Mouse (Mus musculus) midbrain, embryonic 14.5 days (tissue): ENCODE data around the gene Asb7. TPM values are rescaled to one million over a fixed set of nuclear protein-coding genes. Genes with fewer than 3 reads are reported as not detected.

Experiments
- ATAC-seq: fragments of 200-750 bp; cut with Nextera tagmentation; 2 replicates; pipeline ENCODE4 v1.8.0; 2017; ENCODE audit warnings: moderate number of reproducible peaks, moderate library complexity; ENCODE audit not compliant: low FRiP score, low TSS enrichment
- DNase-seq: peaks from one replicate; pipeline ENCODE4 v3.0.0-alpha.2; 2015
- H3K27ac ChIP-seq: fragments of 300-500 bp; sonication (generic); replicated peaks from 2 replicates; pipeline ENCODE4 v1.5.1; 2014; ENCODE audit warnings: mild to moderate bottlenecking, low read depth, low read length, moderate library complexity
- H3K27me3 ChIP-seq: fragments of 300-500 bp; sonication (generic); 2 replicates; pipeline ENCODE4 v1.6.1; 2014; ENCODE audit warnings: low read length, control low read depth, mixed read lengths; ENCODE audit not compliant: control insufficient read depth, insufficient read depth
- H3K36me3 ChIP-seq: fragments of 300-500 bp; sonication (generic); 2 replicates; pipeline ENCODE4 v1.6.1; 2014; ENCODE audit warnings: low read length, control low read depth; ENCODE audit not compliant: control insufficient read depth, insufficient read depth
- H3K4me1 ChIP-seq: fragments of 300-500 bp; sonication (generic); 2 replicates; pipeline ENCODE4 v1.6.1; 2014; ENCODE audit warnings: mild to moderate bottlenecking, antibody characterized with exemption, low read length, control low read depth; ENCODE audit not compliant: control insufficient read depth, insufficient read depth
- H3K4me2 ChIP-seq: fragments of 300-500 bp; sonication (generic); 2 replicates; pipeline ENCODE4 v1.6.1; 2014; ENCODE audit warnings: mild to moderate bottlenecking, low read length, moderate library complexity
- H3K4me3 ChIP-seq: fragments of 300-500 bp; sonication (generic); replicated peaks from 2 replicates; pipeline ENCODE4 v1.5.1; 2014; ENCODE audit warnings: low read depth, low read length
- H3K9ac ChIP-seq: fragments of 300-500 bp; sonication (generic); replicated peaks from 2 replicates; pipeline ENCODE4 v1.6.1; 2014; ENCODE audit warnings: mild to moderate bottlenecking, low read length, moderate library complexity
- H3K9me3 ChIP-seq: fragments of 300-500 bp; sonication (generic); 2 replicates; pipeline ENCODE4 v1.6.1; 2016; ENCODE audit warnings: low read length, control low read depth, mixed read lengths; ENCODE audit not compliant: control insufficient read depth
- WGBS: fragments of 180-500 bp; shearing (Covaris S2); extraction: QIAGEN DNeasy Blood & Tissue Kit; methylation state at CpG from one replicate; pipeline ENCODE4 v1.1.7; 2014; 5-methylcytosine and 5-hydroxymethylcytosine counted together
- polyA plus RNA-seq: library from polyadenylated mRNA; unstranded; fragments of >200 nt; fragmentation: Nextera tagmentation; extraction: Ambion mirVana; gene quantifications from 2 replicates; pipeline ENCODE4 v1.2.1, GENCODE M21; 2014

The Asb7 gene
- polyA plus RNA-seq, 1 experiment from 2014 or later = 19.8 TPM

DNA sequence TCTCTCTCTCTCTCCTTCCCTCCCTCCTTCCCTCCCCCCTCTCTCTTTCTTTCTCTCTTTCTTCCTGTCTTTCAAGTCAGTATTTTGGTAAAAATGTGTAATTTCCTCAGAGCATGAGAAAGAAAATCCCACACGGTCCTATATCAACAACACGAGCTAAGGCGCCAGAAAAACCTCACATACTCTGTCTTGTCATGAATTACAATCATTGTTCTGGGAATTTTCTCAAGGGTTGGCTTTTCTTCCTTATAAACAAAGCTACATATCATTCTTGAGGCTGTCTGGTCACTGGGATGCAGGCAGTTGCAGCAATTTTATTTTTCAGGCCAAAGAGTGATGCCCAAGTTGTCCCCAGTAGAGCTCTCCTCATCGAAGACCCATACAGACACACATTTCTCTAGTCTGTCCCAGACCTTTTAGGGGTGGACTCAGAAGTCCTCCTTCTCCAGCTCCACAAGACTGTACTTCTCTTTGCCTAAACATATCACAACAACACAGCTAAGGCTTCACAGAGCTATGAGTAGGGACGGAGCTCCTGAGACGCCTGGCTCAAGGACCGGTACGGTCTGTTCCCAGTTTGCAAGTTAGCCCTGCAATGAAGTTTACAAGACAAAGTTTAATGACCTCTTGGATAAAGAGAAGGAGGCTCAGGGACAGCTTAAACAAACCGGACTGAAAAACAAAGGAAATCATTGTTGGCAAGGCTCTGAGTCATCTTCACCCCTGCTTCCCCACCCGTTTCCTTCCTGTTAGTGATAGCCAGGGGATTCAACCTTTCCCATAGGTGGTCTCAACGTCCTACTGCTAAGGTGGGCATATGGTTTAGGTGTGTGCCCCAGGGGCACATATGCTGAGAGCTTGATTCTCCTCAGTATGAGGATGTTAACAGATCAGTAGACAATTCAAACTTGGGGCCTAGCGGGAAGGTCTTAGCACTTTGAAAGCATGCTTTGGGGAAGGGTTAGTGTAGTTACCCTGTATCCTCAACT lies 88.5 kb downstream of the Asb7 start:
- 90% methylated on average over 12 of the region's 12 CpGs for WGBS
- DNase-seq (no peak), ATAC-seq (no peak)
- Histone ChIP-seq H3K4me3 (no peak overlapping the region), H3K36me3 (no peaks in the 10 kb centered on the region), H3K27me3 (no peaks in the 10 kb centered on the region), H3K9ac (no peak overlapping the region), H3K27ac (no peak overlapping the region), H3K4me1 (no peaks in the 10 kb centered on the region), H3K9me3 (no peaks in the 10 kb centered on the region), H3K4me2 (no peak overlapping the region)

DNA sequence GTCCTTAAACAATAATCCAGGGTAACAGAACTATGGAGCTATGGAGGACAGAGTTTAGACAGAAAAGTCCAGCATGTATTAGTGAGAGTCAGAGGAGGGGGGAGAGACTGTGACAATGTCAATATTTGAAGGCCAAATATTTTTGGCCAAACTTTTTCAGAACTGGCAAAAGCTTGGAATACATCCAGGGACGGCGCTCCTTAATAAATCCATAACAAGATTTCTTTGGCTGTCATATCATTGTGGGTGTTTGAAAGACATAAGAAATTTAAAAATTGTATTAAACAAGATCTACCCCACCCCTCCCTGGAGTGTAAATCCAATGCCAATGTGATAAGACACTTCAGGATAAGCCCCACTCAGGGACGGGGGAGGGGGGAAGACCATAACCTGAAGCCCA lies 89.3 kb downstream of the Asb7 start:
- Histone ChIP-seq H3K4me2 (no peak overlapping the region), H3K4me1 (no peaks in the 10 kb centered on the region), H3K9ac (no peak overlapping the region), H3K27me3 (no peaks in the 10 kb centered on the region), H3K9me3 (no peaks in the 10 kb centered on the region), H3K27ac (no peak overlapping the region), H3K36me3 (no peaks in the 10 kb centered on the region), H3K4me3 (no peak overlapping the region)
- WGBS = 91% methylated on average over 3 of the region's 3 CpGs
- DNase-seq (no peak), ATAC-seq (no peak)

DNA sequence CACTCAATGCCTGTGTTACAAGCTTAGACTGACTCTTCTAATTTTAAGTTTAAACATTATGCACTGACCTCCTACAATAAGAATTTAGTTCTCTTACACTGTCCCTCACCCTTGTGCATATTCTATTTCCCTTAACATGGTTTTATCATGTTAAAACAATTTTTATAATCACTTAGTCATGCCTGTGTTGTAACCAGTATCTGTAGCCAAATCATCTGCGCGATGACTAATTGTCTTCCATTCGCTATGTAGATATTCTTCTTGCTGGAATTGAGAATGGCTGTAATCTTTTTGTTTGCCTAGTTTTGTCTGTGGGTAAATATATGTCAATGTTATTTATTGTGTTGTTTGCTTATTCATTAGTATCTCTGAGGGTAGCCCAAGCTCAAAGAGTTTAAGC lies 91.5 kb downstream of the Asb7 start:
- WGBS = 94% methylated on average over 3 of the region's 3 CpGs
- Histone ChIP-seq H3K36me3 (no peaks in the 10 kb centered on the region), H3K4me1 (no peaks in the 10 kb centered on the region), H3K4me3 (no peak overlapping the region), H3K4me2 (no peak overlapping the region), H3K27me3 (no peaks in the 10 kb centered on the region), H3K27ac (no peak overlapping the region), H3K9me3 (no peaks in the 10 kb centered on the region), H3K9ac (no peak overlapping the region)
- ATAC-seq (no peak), DNase-seq (no peak)

Other genes starting within 250 kb of the Asb7 start
- 19.9 and 20.6 TPM in 2 replicates for gene Lins1, start 293 bp upstream of the Asb7 start, polyA plus RNA-seq
- gene Cers3, start 53.9 kb upstream of the Asb7 start, polyA plus RNA-seq = 0.50 and 0.55 TPM in 2 replicates
- 2.6 and 2.8 TPM in 2 replicates for gene Adamts17, start 150.1 kb upstream of the Asb7 start, polyA plus RNA-seq